Mouse (Mus musculus): ENCODE data around the gene Bbip1. TPM values are rescaled to one million over a fixed set of nuclear protein-coding genes. Genes with fewer than 3 reads are reported as not detected.
"Not testable (repeated sequence)": the region's sequence is repeated elsewhere in the genome, so short reads cannot be mapped to it uniquely, and the experiment has no call there.

Gene Bbip1
- polyA plus RNA-seq, 1 experiment from 2014 or later, result 69.8 TPM

- peak; percentile 86 for DNase-seq
- H3K27me3 ChIP-seq (ENCODE audit: insufficient read depth, low read length), result no peaks in the 10 kb centered on the region
- H3K4me1 ChIP-seq (ENCODE audit: insufficient read depth), result no peaks in the 10 kb centered on the region
- WGBS, result 78% methylated on average over 2 of the region's 2 CpGs
- no peak overlapping the region for H3K4me3 ChIP-seq (ENCODE audit: low read depth, low read length)
- no peak overlapping the region for H3K27ac ChIP-seq (ENCODE audit: low read depth)
- peak; percentile 26 for TF ChIP-seq CTCF (IDR thresholded peaks at IDR 0.05; ENCODE audit: low read depth)
- no peaks in the 10 kb centered on the region for H3K9me3 ChIP-seq (ENCODE audit: low read depth, low read length)
- no peak overlapping the region for H3K9ac ChIP-seq
- 0 out of 2 replicates have a peak, but pooled peaks have one; percentile 17 for ATAC-seq (ENCODE audit: insufficient read depth)
- no peak overlapping the region for H3K4me2 ChIP-seq
- peaks cover 62% of the 10 kb centered on the region for H3K36me3 ChIP-seq (ENCODE audit: insufficient read depth)
Observed at GRCm38 (mm10) chr19:53925338-53925751, 19.1 kb downstream of the Bbip1 start.

- not testable (repeated sequence) for H3K9ac ChIP-seq; H3K4me3 ChIP-seq (ENCODE audit: low read depth, low read length); H3K4me1 ChIP-seq (ENCODE audit: insufficient read depth); DNase-seq; H3K27me3 ChIP-seq (ENCODE audit: insufficient read depth, low read length); H3K27ac ChIP-seq (ENCODE audit: low read depth); H3K9me3 ChIP-seq (ENCODE audit: low read depth, low read length); ATAC-seq (ENCODE audit: insufficient read depth); H3K4me2 ChIP-seq
- whole genome bisulfite sequencing, result 95% methylated on average over 3 of the region's 3 CpGs
- H3K36me3 ChIP-seq (ENCODE audit: insufficient read depth), result peaks cover 67% of the 10 kb centered on the region
Observed at GRCm38 (mm10) chr19:53921996-53922395, 22.4 kb downstream of the Bbip1 start.

- H3K4me1 ChIP-seq (ENCODE audit: insufficient read depth), result no peaks in the 10 kb centered on the region
- H3K4me2 ChIP-seq, result no peak overlapping the region
- no peak overlapping the region for H3K4me3 ChIP-seq (ENCODE audit: low read depth, low read length)
- no peak overlapping the region for H3K9ac ChIP-seq
- no peak overlapping the region for H3K27ac ChIP-seq (ENCODE audit: low read depth)
- WGBS, result 86% methylated on average over 10 of the region's 10 CpGs
- ATAC-seq (ENCODE audit: insufficient read depth) (no peak), DNase-seq (no peak)
- TF ChIP-seq CTCF (IDR thresholded peaks at IDR 0.05; ENCODE audit: low read depth), result no peak
- H3K27me3 ChIP-seq (ENCODE audit: insufficient read depth, low read length), result no peaks in the 10 kb centered on the region
- H3K36me3 ChIP-seq (ENCODE audit: insufficient read depth), result peaks cover 77% of the 10 kb centered on the region
- H3K9me3 ChIP-seq (ENCODE audit: low read depth, low read length), result no peaks in the 10 kb centered on the region
Observed at GRCm38 (mm10) chr19:53919541-53919940, 24.9 kb downstream of the Bbip1 start.

GRCm38 (mm10) chr19:53914950-53915349 is 29.5 kb downstream of the Bbip1 start:
- TF ChIP-seq CTCF (IDR thresholded peaks at IDR 0.05; ENCODE audit: low read depth), result no peak
- no peaks in the 10 kb centered on the region for H3K9me3 ChIP-seq (ENCODE audit: low read depth, low read length)
- no peak overlapping the region for H3K4me2 ChIP-seq
- no peaks in the 10 kb centered on the region for H3K27me3 ChIP-seq (ENCODE audit: insufficient read depth, low read length)
- ATAC-seq (ENCODE audit: insufficient read depth) (no peak), DNase-seq (no peak)
- peaks cover 74% of the 10 kb centered on the region for H3K36me3 ChIP-seq (ENCODE audit: insufficient read depth)
- no peak overlapping the region for H3K27ac ChIP-seq (ENCODE audit: low read depth)
- WGBS, result 96% methylated on average over 4 of the region's 4 CpGs
- no peaks in the 10 kb centered on the region for H3K4me1 ChIP-seq (ENCODE audit: insufficient read depth)
- H3K9ac ChIP-seq, result no peak overlapping the region
- H3K4me3 ChIP-seq (ENCODE audit: low read depth, low read length), result no peak overlapping the region

GRCm38 (mm10) chr19:53906703-53907070 is 37.7 kb downstream of the Bbip1 start:
- not testable (repeated sequence) for H3K27me3 ChIP-seq (ENCODE audit: insufficient read depth, low read length); ATAC-seq (ENCODE audit: insufficient read depth)

GRCm38 (mm10) chr19:53906033-53906702 is 38.3 kb downstream of the Bbip1 start:
- H3K4me3 ChIP-seq (ENCODE audit: low read depth, low read length), result no peak overlapping the region
- peaks cover 15% of the 10 kb centered on the region for H3K36me3 ChIP-seq (ENCODE audit: insufficient read depth)
- no peak for ATAC-seq (ENCODE audit: insufficient read depth)
- H3K27me3 ChIP-seq (ENCODE audit: insufficient read depth, low read length), result no peaks in the 10 kb centered on the region
- H3K4me2 ChIP-seq, result peak overlapping the region; percentile 65
- H3K9ac ChIP-seq, result no peak overlapping the region
- no peaks in the 10 kb centered on the region for H3K9me3 ChIP-seq (ENCODE audit: low read depth, low read length)
- WGBS, result 35% methylated on average over 6 of the region's 6 CpGs
- H3K27ac ChIP-seq (ENCODE audit: low read depth), result no peak overlapping the region
- DNase-seq, result no peak
- no peak for TF ChIP-seq CTCF (IDR thresholded peaks at IDR 0.05; ENCODE audit: low read depth)
- H3K4me1 ChIP-seq (ENCODE audit: insufficient read depth), result peaks cover 11% of the 10 kb centered on the region

More at GRCm38 (mm10) chr19:53906703-53907070, 37.7 kb downstream of the Bbip1 start:
- not testable (repeated sequence) for H3K27ac ChIP-seq (ENCODE audit: low read depth); H3K9me3 ChIP-seq (ENCODE audit: low read depth, low read length); H3K9ac ChIP-seq; DNase-seq; H3K4me3 ChIP-seq (ENCODE audit: low read depth, low read length); H3K4me2 ChIP-seq
- H3K4me1 ChIP-seq (ENCODE audit: insufficient read depth), result peaks cover 11% of the 10 kb centered on the region
- peaks cover 15% of the 10 kb centered on the region for H3K36me3 ChIP-seq (ENCODE audit: insufficient read depth)

GRCm38 (mm10) chr19:53904833-53905480 is 39.5 kb downstream of the Bbip1 start:
- H3K27me3 ChIP-seq (ENCODE audit: insufficient read depth, low read length), result no peaks in the 10 kb centered on the region
- H3K4me1 ChIP-seq (ENCODE audit: insufficient read depth), result peaks cover 11% of the 10 kb centered on the region
- no peak overlapping the region for H3K27ac ChIP-seq (ENCODE audit: low read depth)
- peak overlapping the region; percentile 93; the same call in 1 of the 2 replicates for H3K9ac ChIP-seq
- no peaks in the 10 kb centered on the region for H3K9me3 ChIP-seq (ENCODE audit: low read depth, low read length)
- no peak for TF ChIP-seq CTCF (IDR thresholded peaks at IDR 0.05; ENCODE audit: low read depth)
- ATAC-seq (ENCODE audit: insufficient read depth), result no peak
- 51% methylated on average over 7 of the region's 7 CpGs for WGBS
- DNase-seq, result no peak
- peak overlapping the region; percentile 97 for H3K4me3 ChIP-seq (ENCODE audit: low read depth, low read length)
- peaks cover 12% of the 10 kb centered on the region for H3K36me3 ChIP-seq (ENCODE audit: insufficient read depth)
- peak overlapping the region; percentile 65 for H3K4me2 ChIP-seq
